Mouse (Mus musculus) kidney, embryonic 16.5 days (tissue): ENCODE data around the gene Slc35g3. TPM values are rescaled to one million over a fixed set of nuclear protein-coding genes. Genes with fewer than 3 reads are reported as not detected.
A peak's percentile ranks its signal among the peaks of the same experiment; 100 is the strongest.

Experiments
- ATAC-seq: fragments of 200-750 bp; cut with Nextera tagmentation; 2 replicates; pipeline ENCODE4 v1.8.0; 2017; ENCODE audit warnings: moderate TSS enrichment; ENCODE audit not compliant: low FRiP score, low TSS enrichment
- H3K27ac ChIP-seq: fragments of 300-500 bp; sonication (generic); 2 replicates; pipeline ENCODE4 v1.5.1; 2014; ENCODE audit warnings: low read length
- H3K27me3 ChIP-seq: fragments of 300-500 bp; sonication (generic); 2 replicates; pipeline ENCODE4 v1.6.1; 2014; ENCODE audit warnings: low read length, control low read depth, mixed read lengths; ENCODE audit not compliant: insufficient read depth
- H3K36me3 ChIP-seq: fragments of 300-500 bp; sonication (generic); 2 replicates; pipeline ENCODE4 v1.6.1; 2014; ENCODE audit warnings: low read length, control low read depth, mixed read lengths; ENCODE audit not compliant: insufficient read depth
- H3K4me1 ChIP-seq: fragments of 300-500 bp; sonication (generic); 2 replicates; pipeline ENCODE4 v1.6.1; 2014; ENCODE audit warnings: low read length, control low read depth, mixed read lengths; ENCODE audit not compliant: insufficient read depth
- H3K4me2 ChIP-seq: fragments of 300-500 bp; sonication (generic); replicated peaks from 2 replicates; pipeline ENCODE4 v1.6.1; 2014; ENCODE audit warnings: low read depth, low read length
- H3K4me3 ChIP-seq: fragments of 300-500 bp; sonication (generic); 2 replicates; pipeline ENCODE4 v1.5.1; 2014; ENCODE audit warnings: mild to moderate bottlenecking, low read length
- H3K9ac ChIP-seq: fragments of 300-500 bp; sonication (generic); replicated peaks from 2 replicates; pipeline ENCODE4 v1.6.1; 2014; ENCODE audit warnings: low read length
- H3K9me3 ChIP-seq: fragments of 300-500 bp; sonication (generic); 2 replicates; pipeline ENCODE4 v1.6.1; 2016; ENCODE audit warnings: low read length, control low read depth
- WGBS: fragments of 180-500 bp; shearing (Covaris S2); extraction: QIAGEN DNeasy Blood & Tissue Kit; methylation state at CpG from one replicate; pipeline ENCODE4 v1.1.7; 2014; 5-methylcytosine and 5-hydroxymethylcytosine counted together
- polyA plus RNA-seq: library from polyadenylated mRNA; unstranded; fragments of >200 nt; fragmentation: Nextera tagmentation; extraction: Ambion mirVana; gene quantifications from 2 replicates; pipeline ENCODE4 v1.2.1, GENCODE M21; 2015

Slc35g3 gene
- polyA plus RNA-seq, 1 experiment from 2014 or later = 0.25 TPM

- Histone ChIP-seq H3K27ac (no peak overlapping the region), H3K4me2 (no peak overlapping the region), H3K27me3 (0 out of 2 replicates have a peak, but pooled peaks cover 3% of the 10 kb centered on the region), H3K4me1 (peaks cover 19% of the 10 kb centered on the region; the same call in 1 of the 2 replicates), H3K9ac (no peak overlapping the region), H3K36me3 (no peaks in the 10 kb centered on the region), H3K4me3 (no peak overlapping the region), H3K9me3 (no peaks in the 10 kb centered on the region)
- 63% methylated on average over 5 of the region's 5 CpGs for WGBS
- no peak for ATAC-seq
Observed at GRCm38 (mm10) chr11:69774961-69775360, 13.2 kb upstream of the Slc35g3 start.

- peak overlapping the region; percentile 90; the same call in 1 of the 2 replicates for H3K4me3 ChIP-seq
- H3K9me3 ChIP-seq = no peaks in the 10 kb centered on the region
- 0 out of 2 replicates have a peak overlapping the region, but pooled peaks have one; percentile 2 for H3K9ac ChIP-seq
- no peaks in the 10 kb centered on the region for H3K36me3 ChIP-seq
- no peak for ATAC-seq
- WGBS = 46% methylated on average over 4 of the region's 4 CpGs
- H3K4me1 ChIP-seq = peaks cover 23% of the 10 kb centered on the region
- peak overlapping the region; percentile 56; the same call in 1 of the 2 replicates for H3K27ac ChIP-seq
- H3K27me3 ChIP-seq = no peaks in the 10 kb centered on the region
- H3K4me2 ChIP-seq = peak overlapping the region; percentile 69; the same call in 1 of the 2 replicates
Observed at GRCm38 (mm10) chr11:69767625-69767909, 5.8 kb upstream of the Slc35g3 start.

- Histone ChIP-seq H3K36me3 (no peaks in the 10 kb centered on the region), H3K4me1 (peaks cover 23% of the 10 kb centered on the region), H3K4me2 (peak overlapping the region; percentile 69), H3K9ac (peak overlapping the region; percentile 96), H3K9me3 (no peaks in the 10 kb centered on the region), H3K27me3 (no peaks in the 10 kb centered on the region), H3K4me3 (peak overlapping the region; percentile 90), H3K27ac (peak overlapping the region; percentile 56; the same call in 1 of the 2 replicates)
- 57% methylated on average over 13 of the region's 13 CpGs for WGBS
- no peak for ATAC-seq
Observed at GRCm38 (mm10) chr11:69766872-69767624, 5.3 kb upstream of the Slc35g3 start.

- Histone ChIP-seq H3K36me3 (no peaks in the 10 kb centered on the region), H3K27ac (peak overlapping the region; percentile 90), H3K9me3 (no peaks in the 10 kb centered on the region), H3K4me1 (peaks cover 23% of the 10 kb centered on the region), H3K9ac (peak overlapping the region; percentile 96), H3K4me3 (peak overlapping the region; percentile 90), H3K4me2 (peak overlapping the region; percentile 69), H3K27me3 (no peaks in the 10 kb centered on the region)
- 0% methylated on average over 31 of the region's 37 CpGs for WGBS
- peak; percentile 85 for ATAC-seq
Observed at GRCm38 (mm10) chr11:69766126-69766609, 4.4 kb upstream of the Slc35g3 start.

- Histone ChIP-seq H3K4me2 (peak within 1 kb of the TSS; percentile 69), H3K4me3 (peak within 1 kb of the TSS; percentile 90), H3K36me3 (no peaks in the 10 kb centered on the region), H3K9ac (peak within 1 kb of the TSS; percentile 96), H3K9me3 (no peaks in the 10 kb centered on the region), H3K4me1 (peaks cover 24% of the 10 kb centered on the region), H3K27me3 (no peaks in the 10 kb centered on the region), H3K27ac (peak within 1 kb of the TSS; percentile 90)
- WGBS = 21% methylated on average over 32 of the region's 55 CpGs
- peak; percentile 63 for ATAC-seq
Observed at GRCm38 (mm10) chr11:69765221-69766125, 3.7 kb upstream of the Slc35g3 start, which contains the start of gene Zbtb4. Gene Zbtb4 (plus strand): TSS chr11:69765912.

- Histone ChIP-seq H3K27ac (no peak overlapping the region), H3K4me2 (no peak overlapping the region), H3K4me3 (no peak overlapping the region), H3K9me3 (no peaks in the 10 kb centered on the region), H3K4me1 (peaks cover 36% of the 10 kb centered on the region), H3K36me3 (no peaks in the 10 kb centered on the region), H3K27me3 (no peaks in the 10 kb centered on the region), H3K9ac (no peak overlapping the region)
- no peak for ATAC-seq
- 74% methylated on average over 7 of the region's 7 CpGs for WGBS
Observed at GRCm38 (mm10) chr11:69763551-69763950, 1.8 kb upstream of the Slc35g3 start.

- H3K4me1 ChIP-seq = peaks cover 31% of the 10 kb centered on the region
- no peaks in the 10 kb centered on the region for H3K36me3 ChIP-seq
- ATAC-seq = no peak
- H3K9me3 ChIP-seq = no peaks in the 10 kb centered on the region
- H3K9ac ChIP-seq = peak overlapping the region; percentile 90; the same call in 1 of the 2 replicates
- H3K27ac ChIP-seq = no peak overlapping the region
- no peak overlapping the region for H3K4me3 ChIP-seq
- no peak overlapping the region for H3K4me2 ChIP-seq
- WGBS = 94% methylated on average over 7 of the region's 7 CpGs
- H3K27me3 ChIP-seq = no peaks in the 10 kb centered on the region
Observed at GRCm38 (mm10) chr11:69760901-69761200, 917 bp downstream of the Slc35g3 start.

- 82% methylated on average over 14 of the region's 14 CpGs for WGBS
- no peak for ATAC-seq
- Histone ChIP-seq H3K27ac (peak overlapping the region; percentile 100), H3K9ac (peak overlapping the region; percentile 90), H3K4me2 (peak overlapping the region; percentile 72), H3K9me3 (no peaks in the 10 kb centered on the region), H3K4me1 (peaks cover 34% of the 10 kb centered on the region), H3K36me3 (no peaks in the 10 kb centered on the region), H3K4me3 (no peak overlapping the region), H3K27me3 (no peaks in the 10 kb centered on the region)
Observed at GRCm38 (mm10) chr11:69760160-69760900, 1.4 kb downstream of the Slc35g3 start.

- WGBS = under 1% methylated on average over 37 of the region's 37 CpGs
- H3K36me3 ChIP-seq = no peaks in the 10 kb centered on the region
- H3K27ac ChIP-seq = peak overlapping the region; percentile 100
- no peaks in the 10 kb centered on the region for H3K27me3 ChIP-seq
- H3K9me3 ChIP-seq = no peaks in the 10 kb centered on the region
- peak overlapping the region; percentile 73 for H3K4me3 ChIP-seq
- H3K4me1 ChIP-seq = peaks cover 33% of the 10 kb centered on the region
- ATAC-seq = peak; percentile 89
- H3K9ac ChIP-seq = peak overlapping the region; percentile 90
- H3K4me2 ChIP-seq = peak overlapping the region; percentile 72
Observed at GRCm38 (mm10) chr11:69758971-69759721, 2.6 kb downstream of the Slc35g3 start.
